ENCODE assay signal across 8 mouse cellular contexts in the genomic region with DNA sequence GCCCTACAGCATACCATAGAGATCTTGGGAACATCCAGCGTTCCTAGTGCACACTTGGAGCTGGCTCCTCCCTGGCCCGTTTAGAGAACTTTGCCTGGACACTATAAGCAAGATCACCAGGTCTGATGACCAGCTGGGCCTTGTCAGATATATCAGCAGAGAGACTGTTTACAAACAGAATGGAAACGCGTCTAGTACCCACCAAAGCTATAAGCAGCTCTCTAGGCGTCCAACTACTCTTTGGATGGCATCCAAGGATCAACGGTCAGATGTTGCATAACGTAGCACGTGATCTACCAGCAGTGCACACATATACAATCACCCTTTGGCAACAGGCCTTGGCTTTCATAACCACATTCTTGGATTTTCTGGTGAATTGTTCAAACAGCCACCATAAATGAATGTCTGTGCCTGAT. TPM values are rescaled to one million over a fixed set of nuclear protein-coding genes. Genes with fewer than 3 reads are reported as not detected.
DNase-seq lines count a peak whose midpoint lies in the region; ATAC-seq and TF ChIP-seq lines count a peak whose summit lies in the region.

No protein-coding gene starts in this region.

- WGBS in heart, embryonic 11.5 days (ENCODE audit: insufficient replicate concordance), result 77% methylated on average over 8 of the region's 8 CpGs
- 12% methylated on average over 8 of the region's 8 CpGs for WGBS in lung, postnatal 0 days

- ATAC-seq in heart, embryonic 11.5 days (replicated peaks; ENCODE audit: insufficient number of reproducible peaks, low FRiP score, low TSS enrichment), result no peak
- ATAC-seq in lung, postnatal 0 days, result peak; percentile 96
- ATAC-seq in erythroid progenitor cell, adult 5-6 weeks (replicated peaks; ENCODE audit: low FRiP score, poor library complexity, severe bottlenecking), result no peak

- no peaks in the 10 kb centered on the region for H3K27me3 ChIP-seq in heart, embryonic 11.5 days (ENCODE audit: control insufficient read depth, insufficient read depth, low read length)
- H3K27me3 ChIP-seq in lung, postnatal 0 days (replicated peaks; ENCODE audit: insufficient read depth, low read length), result no peaks in the 10 kb centered on the region

- no peaks in the 10 kb centered on the region for H3K9me3 ChIP-seq in heart, embryonic 11.5 days (replicated peaks; ENCODE audit: control insufficient read depth, low read length)
- no peaks in the 10 kb centered on the region for H3K9me3 ChIP-seq in lung, postnatal 0 days (ENCODE audit: low read length)

- H3K36me3 ChIP-seq in heart, embryonic 11.5 days (ENCODE audit: control insufficient read depth, insufficient read depth, low read length), result no peaks in the 10 kb centered on the region
- no peaks in the 10 kb centered on the region for H3K36me3 ChIP-seq in lung, postnatal 0 days (ENCODE audit: insufficient read depth, low read length)

- H3K27ac ChIP-seq in heart, embryonic 11.5 days (ENCODE audit: low read depth, low read length), result no peak overlapping the region
- peak overlapping the region; percentile 65 for H3K27ac ChIP-seq in lung, postnatal 0 days (ENCODE audit: low read length)

- no peak overlapping the region for H3K4me3 ChIP-seq in heart, embryonic 11.5 days (ENCODE audit: low read depth, low read length)
- H3K4me3 ChIP-seq in lung, postnatal 0 days (ENCODE audit: low read depth, low read length), result no peak overlapping the region

- H3K4me1 ChIP-seq in heart, embryonic 11.5 days (ENCODE audit: control insufficient read depth, insufficient read depth, low read length), result no peaks in the 10 kb centered on the region
- peaks cover 2% of the 10 kb centered on the region; the same call in 1 of the 2 replicates for H3K4me1 ChIP-seq in lung, postnatal 0 days (ENCODE audit: insufficient read depth, low read depth, low read length)

- no peak overlapping the region for H3K4me2 ChIP-seq in heart, embryonic 11.5 days
- no peak overlapping the region for H3K4me2 ChIP-seq in lung, postnatal 0 days (replicated peaks; ENCODE audit: low read depth, low read length)

- no peak overlapping the region for H3K9ac ChIP-seq in heart, embryonic 11.5 days (ENCODE audit: low read depth, low read length)
- H3K9ac ChIP-seq in lung, postnatal 0 days (replicated peaks; ENCODE audit: low read depth), result no peak overlapping the region

- TF ChIP-seq CTCF in lung, postnatal 0 days (IDR thresholded peaks at IDR 0.05), result no peak

- TF ChIP-seq EP300 in lung, postnatal 0 days (IDR thresholded peaks at IDR 0.05), result peak; percentile 97

- peak; percentile 80 for DNase-seq in heart, adult 11 months
- DNase-seq in adrenal gland, postnatal 36 days, result peak; percentile 21 to 26
- peak; percentile 88 to 91 for DNase-seq in kidney, adult 8-10 months
- DNase-seq in lung, postnatal 0 days (ENCODE audit: low spot score), result peak; percentile 94
- DNase-seq in spleen, adult 18-20 months, result no peak
- DNase-seq in right cerebral cortex, postnatal 25 days, result no peak

RNA-seq across cellular contexts. Expression of a gene that starts 46.4 kb away (rescaled TPM):
- polyA plus RNA-seq in heart, embryonic 11.5 days (2014; fragmentation: Nextera tagmentation; extraction: Ambion mirVana), result 89.1 and 112 TPM in 2 replicates
- total RNA-seq in adrenal gland, postnatal 36 days (2021), result 100 to 1,000 TPM; 111 to 119 TPM
- polyA plus RNA-seq in lung, postnatal 0 days (2015; fragmentation: Nextera tagmentation; extraction: Ambion mirVana), result 102 and 112 TPM in 2 replicates
- total RNA-seq in erythroid progenitor cell, adult 5-6 weeks (2015; ENCODE audit: low replicate concordance), result 337 and 399 TPM in 2 replicates
- 336 and 379 TPM in 2 replicates for total RNA-seq in erythroid progenitor cell, adult 5-6 weeks (2017; ENCODE audit: low replicate concordance)

Comparison
In these comparisons a context has a peak if more than half of its experiments do, and no peak if none do; other contexts are left out.
1. DNase-seq: peak in heart, adult 11 months (single experiment), adrenal gland, postnatal 36 days (2 of 2), kidney, adult 8-10 months (2 of 2) and lung, postnatal 0 days (single experiment); none in spleen, adult 18-20 months (0 of 2) and right cerebral cortex, postnatal 25 days (single experiment).